Mouse (Mus musculus): Measurements from ENCODE around the gene Rasal3. TPM values are rescaled to one million over a fixed set of nuclear protein-coding genes. Genes with fewer than 3 reads are reported as not detected.

The Rasal3 gene
- total and polyA plus RNA-seq, 2 experiments from 2014 or later = 0.80 to 3.8 TPM

DNA sequence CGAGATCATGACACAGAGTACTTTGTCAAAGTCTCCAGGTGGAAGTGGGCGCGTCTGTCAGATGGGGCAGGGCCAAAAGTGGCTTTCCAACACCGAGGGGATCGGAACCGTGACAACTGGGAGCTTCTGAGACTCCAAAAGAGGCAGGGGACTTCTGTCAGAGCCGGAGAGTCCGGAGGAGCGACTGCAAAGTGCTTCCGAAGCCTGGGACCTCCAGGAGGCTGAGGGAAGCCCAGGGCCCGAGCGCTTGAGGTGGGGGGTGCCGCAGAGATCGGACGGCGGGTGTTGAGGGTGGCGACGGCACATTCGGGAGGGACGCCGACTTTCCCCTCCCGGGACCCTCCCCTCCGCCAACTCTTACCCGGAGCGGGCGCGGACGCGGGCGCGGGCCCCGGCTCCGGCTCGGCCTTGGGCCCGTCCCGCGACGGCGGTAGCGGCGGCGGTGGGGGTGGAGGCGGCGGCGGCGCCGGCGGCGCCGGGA is 39.5 kb downstream of the Rasal3 start:
- DNase-seq (ENCODE audit: low spot score) (no peak), ATAC-seq (ENCODE audit: low FRiP score) (peak; percentile 24)
- peak overlapping the region; percentile 93 for H3K9ac ChIP-seq (replicated peaks; ENCODE audit: low read length, poor library complexity, severe bottlenecking)
- WGBS = 2% methylated on average over 30 of the region's 50 CpGs
- H3K27ac ChIP-seq (ENCODE audit: low read depth, low read length) = peak overlapping the region; percentile 73
- peak overlapping the region; percentile 90 for H3K4me3 ChIP-seq (ENCODE audit: low read depth, low read length)
- no peaks in the 10 kb centered on the region for H3K9me3 ChIP-seq (ENCODE audit: low read length)
- no peaks in the 10 kb centered on the region for H3K27me3 ChIP-seq (ENCODE audit: insufficient read depth, low read length)
- peak overlapping the region; percentile 85 for H3K4me2 ChIP-seq (ENCODE audit: low read depth, low read length, poor library complexity, severe bottlenecking)
- no peak for TF ChIP-seq CTCF (IDR thresholded peaks at IDR 0.05)
- peaks cover 11% of the 10 kb centered on the region for H3K4me1 ChIP-seq (ENCODE audit: insufficient read depth, low read length)
- peaks cover 38% of the 10 kb centered on the region for H3K36me3 ChIP-seq (ENCODE audit: insufficient read depth, low read length)

DNA sequence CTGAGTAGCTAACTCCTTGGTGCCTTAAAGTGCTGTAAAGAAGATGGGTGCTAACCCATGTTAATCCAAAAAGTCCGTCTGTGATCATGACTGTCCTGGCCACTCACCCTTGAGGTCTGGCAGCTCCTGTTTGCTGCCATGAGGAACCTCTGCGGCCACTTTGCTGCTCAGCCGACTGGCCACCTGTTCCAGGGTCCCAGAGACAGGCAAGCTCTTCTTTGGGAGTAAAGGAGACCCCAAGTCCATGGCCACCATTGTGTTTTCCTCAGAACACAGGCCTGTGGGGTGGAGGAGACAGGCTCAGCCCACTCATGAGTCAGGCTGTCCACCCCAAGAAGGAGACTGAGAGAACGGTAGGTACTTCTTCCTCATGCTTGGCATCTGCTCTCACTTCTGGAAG is 40.7 kb downstream of the Rasal3 start:
- 88% methylated on average over 4 of the region's 4 CpGs for WGBS
- H3K4me2 ChIP-seq (ENCODE audit: low read depth, low read length, poor library complexity, severe bottlenecking) = peak overlapping the region; percentile 85; the same call in 1 of the 2 replicates
- no peak for TF ChIP-seq CTCF (IDR thresholded peaks at IDR 0.05)
- no peak overlapping the region for H3K27ac ChIP-seq (ENCODE audit: low read depth, low read length)
- no peaks in the 10 kb centered on the region for H3K27me3 ChIP-seq (ENCODE audit: insufficient read depth, low read length)
- no peak overlapping the region for H3K9ac ChIP-seq (replicated peaks; ENCODE audit: low read length, poor library complexity, severe bottlenecking)
- H3K36me3 ChIP-seq (ENCODE audit: insufficient read depth, low read length) = peaks cover 45% of the 10 kb centered on the region
- no peak overlapping the region for H3K4me3 ChIP-seq (ENCODE audit: low read depth, low read length)
- ATAC-seq (ENCODE audit: low FRiP score) = no peak
- H3K4me1 ChIP-seq (ENCODE audit: insufficient read depth, low read length) = peaks cover 11% of the 10 kb centered on the region
- no peaks in the 10 kb centered on the region for H3K9me3 ChIP-seq (ENCODE audit: low read length)
- no peak for DNase-seq (ENCODE audit: low spot score)

- 93% methylated on average over 18 of the region's 18 CpGs for WGBS
- DNase-seq (ENCODE audit: low spot score) = no peak
- Histone ChIP-seq H3K4me1 (ENCODE audit: insufficient read depth, low read length) (peaks cover 11% of the 10 kb centered on the region), H3K27me3 (ENCODE audit: insufficient read depth, low read length) (no peaks in the 10 kb centered on the region), H3K36me3 (ENCODE audit: insufficient read depth, low read length) (peaks cover 66% of the 10 kb centered on the region), H3K4me3 (ENCODE audit: low read depth, low read length) (no peak overlapping the region), H3K4me2 (ENCODE audit: low read depth, low read length, poor library complexity, severe bottlenecking) (no peak overlapping the region), H3K9me3 (ENCODE audit: low read length) (no peaks in the 10 kb centered on the region), H3K27ac (ENCODE audit: low read depth, low read length) (no peak overlapping the region), H3K9ac (replicated peaks; ENCODE audit: low read length, poor library complexity, severe bottlenecking) (no peak overlapping the region)
- ATAC-seq (ENCODE audit: low FRiP score) = no peak
- no peak for TF ChIP-seq CTCF (IDR thresholded peaks at IDR 0.05)
These were observed 43.5 kb downstream of the Rasal3 start for GRCm38 (mm10) chr17:32359928-32360327.

DNA sequence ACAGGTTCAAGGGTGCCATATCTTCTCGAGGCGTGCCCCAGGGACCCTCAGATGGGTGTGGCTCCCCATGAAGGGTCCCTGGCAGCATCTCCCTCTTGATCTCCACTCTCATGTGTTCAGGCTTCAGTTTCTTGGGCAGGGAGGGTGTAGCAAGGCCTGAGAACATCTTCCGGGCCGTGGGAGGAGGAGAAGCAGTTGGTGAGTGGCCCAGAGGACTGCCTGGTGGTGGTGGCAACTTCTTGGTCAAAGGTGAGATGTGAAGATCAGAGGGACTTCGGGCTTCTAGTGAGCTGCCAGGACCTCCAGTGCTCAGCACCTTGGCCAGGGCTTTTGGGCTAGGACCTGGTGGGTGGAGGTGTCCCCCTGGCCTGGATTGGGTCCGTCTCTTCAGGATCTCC is 44.4 kb downstream of the Rasal3 start:
- no peak for ATAC-seq (ENCODE audit: low FRiP score)
- H3K4me2 ChIP-seq (ENCODE audit: low read depth, low read length, poor library complexity, severe bottlenecking) = no peak overlapping the region

DNA sequence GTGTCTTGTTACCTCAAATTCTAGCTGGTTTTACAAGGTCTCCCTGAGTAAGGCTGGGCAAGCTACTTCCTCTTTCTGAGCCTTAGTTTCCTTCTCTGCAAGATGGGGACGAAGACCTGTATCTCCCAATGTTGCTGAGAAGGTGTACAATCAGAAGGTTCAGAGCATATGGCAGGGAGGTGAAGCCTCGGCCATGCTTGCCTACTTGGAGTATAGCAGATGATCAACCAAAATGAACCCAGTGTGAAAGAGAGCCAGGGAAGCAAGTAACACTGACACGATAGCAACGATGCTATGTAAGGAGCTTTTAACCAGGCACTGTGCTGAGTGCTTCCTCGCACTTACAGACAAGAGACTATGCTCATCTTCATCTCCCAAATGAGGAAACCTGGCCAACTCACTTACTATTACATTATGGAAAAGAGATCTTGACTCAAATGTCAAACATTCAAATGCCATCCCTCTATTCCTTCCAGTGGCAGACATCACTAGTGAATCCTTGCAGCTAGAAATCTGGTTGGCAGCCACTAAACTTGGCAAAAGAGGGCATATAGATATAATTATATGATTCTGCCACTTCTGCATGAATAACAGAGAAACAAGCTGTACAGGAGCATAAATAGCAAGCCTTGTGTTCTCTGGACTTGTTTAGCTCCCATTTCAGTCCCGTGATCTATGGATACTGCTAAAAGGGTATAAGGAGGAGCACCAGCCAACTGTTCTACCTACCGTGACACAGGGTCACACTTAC is 45.0 kb downstream of the Rasal3 start:
- Histone ChIP-seq H3K9ac (replicated peaks; ENCODE audit: low read length, poor library complexity, severe bottlenecking) (no peak overlapping the region), H3K4me3 (ENCODE audit: low read depth, low read length) (no peak overlapping the region), H3K27me3 (ENCODE audit: insufficient read depth, low read length) (no peaks in the 10 kb centered on the region), H3K36me3 (ENCODE audit: insufficient read depth, low read length) (peaks cover 79% of the 10 kb centered on the region), H3K27ac (ENCODE audit: low read depth, low read length) (no peak overlapping the region), H3K4me1 (ENCODE audit: insufficient read depth, low read length) (peaks cover 9% of the 10 kb centered on the region), H3K9me3 (ENCODE audit: low read length) (no peaks in the 10 kb centered on the region), H3K4me2 (ENCODE audit: low read depth, low read length, poor library complexity, severe bottlenecking) (no peak overlapping the region)
- DNase-seq (ENCODE audit: low spot score) (no peak), ATAC-seq (ENCODE audit: low FRiP score) (no peak)
- TF ChIP-seq CTCF (IDR thresholded peaks at IDR 0.05) = no peak
- 96% methylated on average over 7 of the region's 7 CpGs for WGBS

More for the DNA sequence above, 44.4 kb downstream of the Rasal3 start:
- TF ChIP-seq CTCF (IDR thresholded peaks at IDR 0.05) = no peak
- H3K4me3 ChIP-seq (ENCODE audit: low read depth, low read length) = no peak overlapping the region
- no peak overlapping the region for H3K9ac ChIP-seq (replicated peaks; ENCODE audit: low read length, poor library complexity, severe bottlenecking)
- H3K27me3 ChIP-seq (ENCODE audit: insufficient read depth, low read length) = no peaks in the 10 kb centered on the region
- WGBS = 95% methylated on average over 6 of the region's 6 CpGs
- H3K36me3 ChIP-seq (ENCODE audit: insufficient read depth, low read length) = peaks cover 75% of the 10 kb centered on the region
- H3K4me1 ChIP-seq (ENCODE audit: insufficient read depth, low read length) = peaks cover 11% of the 10 kb centered on the region
- H3K9me3 ChIP-seq (ENCODE audit: low read length) = no peaks in the 10 kb centered on the region
- H3K27ac ChIP-seq (ENCODE audit: low read depth, low read length) = no peak overlapping the region
- no peak for DNase-seq (ENCODE audit: low spot score)
